Mouse (Mus musculus): ENCODE data around the gene Pnmal2.
"Not testable (repeated sequence)": the region's sequence is repeated elsewhere in the genome, so short reads cannot be mapped to it uniquely, and the experiment has no call there.

Gene Pnmal2

DNA sequence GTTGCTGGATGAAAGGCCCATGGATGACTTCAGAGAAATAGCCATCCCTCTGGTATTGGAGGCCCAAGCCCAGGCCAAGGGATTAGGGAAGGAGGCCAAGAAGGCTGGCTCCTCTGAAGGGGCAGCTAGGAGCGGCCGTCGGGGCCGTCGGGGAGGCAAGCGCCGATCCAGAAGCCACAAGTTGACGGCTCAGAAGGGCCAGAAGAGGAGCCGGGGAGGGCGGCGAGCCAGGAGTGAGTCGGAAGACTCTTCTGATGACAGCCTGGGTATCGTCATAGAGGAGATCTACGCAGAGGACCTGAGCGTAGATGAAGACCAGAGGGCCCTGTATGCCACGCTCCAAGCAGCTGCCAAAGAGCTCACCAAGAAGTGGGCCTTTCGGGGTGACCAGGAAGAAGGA lies 937 bp downstream of the Pnmal2 start:
- no peak for DNase-seq (ENCODE audit: low spot score)

DNA sequence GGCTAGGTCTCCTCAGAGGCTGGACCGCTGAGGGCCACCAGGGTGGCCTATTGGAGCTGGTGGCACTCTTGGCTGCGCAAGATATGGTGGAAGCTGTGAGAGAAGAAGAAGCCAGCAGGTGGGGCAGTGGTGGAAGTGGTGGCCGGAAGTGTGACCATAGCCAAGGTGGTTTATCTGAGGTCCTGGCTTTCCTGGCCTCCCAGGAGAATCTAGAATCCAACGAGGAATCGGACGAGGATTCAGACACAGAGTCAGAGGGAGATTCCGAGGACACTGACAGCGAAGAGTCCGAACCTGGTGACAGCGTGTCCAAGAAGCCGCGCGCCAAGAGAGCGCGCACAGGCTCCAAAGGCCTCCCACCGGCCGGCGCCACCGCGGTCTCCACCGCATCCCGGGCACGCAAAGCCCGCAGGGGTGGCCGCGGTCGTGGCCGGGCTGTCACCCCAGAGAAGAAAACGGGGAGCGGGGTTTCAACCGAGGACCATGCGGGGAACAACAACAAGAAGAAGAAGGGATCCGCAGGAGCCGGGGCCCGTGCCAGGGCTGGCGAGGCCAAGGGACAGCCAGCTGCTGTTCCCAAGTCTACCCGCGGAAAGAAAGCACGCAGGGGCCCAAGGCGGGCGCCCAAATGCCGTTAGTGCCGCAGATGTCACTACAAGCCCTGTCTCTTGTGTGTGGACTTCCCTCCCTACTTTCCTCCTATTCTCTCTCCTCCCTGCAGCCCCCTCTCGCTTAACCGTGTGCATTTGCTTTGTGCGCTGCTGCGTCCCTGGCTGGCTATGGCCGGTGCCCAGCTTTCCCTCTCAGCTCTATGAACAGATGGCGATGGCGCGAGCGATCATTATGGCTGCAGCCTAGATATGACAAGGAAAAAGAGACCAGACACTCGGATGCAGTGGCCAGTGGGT lies 2.2 kb downstream of the Pnmal2 start:
- DNase-seq (ENCODE audit: low spot score): no peak

- no peak for DNase-seq (ENCODE audit: low spot score)
Measured at GRCm38 (mm10) chr7:16947349-16947895, 2.9 kb downstream of the Pnmal2 start.

GRCm38 (mm10) chr7:16947959-16948361 lies 3.5 kb downstream of the Pnmal2 start:
- no peak for DNase-seq (ENCODE audit: low spot score)

- DNase-seq (ENCODE audit: low spot score): no peak
Measured at GRCm38 (mm10) chr7:16948923-16949458, 4.5 kb downstream of the Pnmal2 start.

GRCm38 (mm10) chr7:16949908-16950841 lies 5.7 kb downstream of the Pnmal2 start:
- DNase-seq (ENCODE audit: low spot score): peak; percentile 21

- peak; percentile 44 for DNase-seq (ENCODE audit: low spot score)
Measured at GRCm38 (mm10) chr7:16950861-16951635, 6.6 kb downstream of the Pnmal2 start.

GRCm38 (mm10) chr7:16953776-16954175 lies 9.3 kb downstream of the Pnmal2 start:
- DNase-seq (ENCODE audit: low spot score): not testable (repeated sequence)

DNA sequence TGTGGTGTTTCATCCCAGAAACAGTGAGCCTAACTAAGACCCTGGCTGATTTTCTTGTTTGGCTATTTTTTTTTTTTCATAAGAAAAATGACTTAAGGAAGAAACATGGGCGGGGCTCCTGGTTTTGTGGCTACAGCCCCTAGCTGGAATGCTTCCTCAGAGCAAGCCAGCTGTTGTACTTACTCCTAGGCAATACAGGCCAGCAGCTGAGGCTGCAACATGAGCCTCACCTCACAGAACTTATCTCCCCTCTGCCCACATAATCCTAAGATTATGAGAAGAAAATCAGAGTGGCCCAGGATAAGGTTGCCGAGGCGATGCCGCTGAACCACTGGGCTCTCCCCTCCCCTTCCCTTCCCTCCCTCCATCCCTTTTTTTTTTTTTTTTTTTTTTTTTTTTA lies 11.2 kb downstream of the Pnmal2 start:
- DNase-seq (ENCODE audit: low spot score): no peak

DNA sequence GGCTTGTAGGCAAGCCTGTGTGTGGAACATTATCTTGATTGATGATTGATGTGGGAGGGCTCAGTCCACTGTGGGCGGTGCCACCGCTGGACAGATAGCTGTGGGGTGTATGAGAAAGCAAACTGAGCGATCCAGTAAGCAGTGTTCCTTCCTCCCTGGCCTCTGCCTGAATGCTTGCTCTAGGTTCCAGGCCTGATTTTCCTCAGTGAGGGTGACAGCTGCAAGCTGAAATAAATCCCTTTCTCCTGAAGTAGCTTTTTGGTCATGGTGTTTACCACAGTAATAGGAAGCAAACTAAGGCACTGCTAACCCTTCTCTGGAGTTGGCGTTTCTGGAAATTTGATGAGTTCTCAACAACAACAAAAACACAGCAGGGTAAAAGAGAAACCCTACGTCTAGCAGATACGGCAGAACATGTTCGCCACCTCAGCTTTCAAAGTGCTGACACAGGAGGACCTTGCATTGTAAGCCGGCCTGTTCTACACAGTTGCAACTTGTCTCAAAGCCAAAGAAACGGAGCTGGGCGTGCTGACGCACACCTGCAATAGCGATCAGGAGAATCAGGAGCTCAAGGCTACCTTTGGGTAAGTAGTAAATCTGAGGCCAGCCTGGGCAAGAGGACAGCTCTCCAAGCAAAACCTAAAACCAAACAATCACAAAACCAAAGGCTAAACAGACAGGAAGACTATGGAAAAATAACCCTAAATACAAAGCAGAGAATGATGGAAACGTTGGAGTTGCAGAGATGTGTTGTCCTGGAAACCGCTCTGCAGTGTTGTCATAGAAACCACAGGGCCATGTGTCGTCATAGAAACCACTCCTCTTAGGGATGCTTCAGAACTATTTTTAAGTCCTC lies 12.2 kb downstream of the Pnmal2 start:
- DNase-seq (ENCODE audit: low spot score): no peak

GRCm38 (mm10) chr7:16959539-16960187 lies 15.2 kb downstream of the Pnmal2 start, which contains the start of gene Pnmal1:
Pnmal1 (plus strand) TSS chr7:16959679.
- DNase-seq (ENCODE audit: low spot score): no peak

DNA sequence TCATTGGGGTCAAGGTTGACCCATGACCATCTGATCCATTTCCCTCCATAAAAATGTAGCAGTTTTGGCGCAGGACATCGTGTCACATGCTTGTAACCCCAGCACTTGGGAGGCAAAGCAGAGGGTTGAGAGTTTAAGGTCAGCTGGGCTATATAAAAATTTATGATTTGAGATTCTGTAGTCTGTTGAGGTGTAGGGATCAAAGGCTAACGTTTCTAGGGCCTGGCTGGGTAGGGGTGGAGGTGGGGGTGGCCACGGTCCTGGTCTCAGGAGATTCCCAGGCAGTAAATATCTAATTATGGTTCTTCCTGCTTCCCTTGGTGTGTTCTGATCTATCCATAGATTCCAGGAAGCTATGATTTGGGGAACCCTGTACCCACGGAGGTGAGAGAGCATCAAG lies 17.2 kb downstream of the Pnmal2 start:
- no peak for DNase-seq (ENCODE audit: low spot score)

DNA sequence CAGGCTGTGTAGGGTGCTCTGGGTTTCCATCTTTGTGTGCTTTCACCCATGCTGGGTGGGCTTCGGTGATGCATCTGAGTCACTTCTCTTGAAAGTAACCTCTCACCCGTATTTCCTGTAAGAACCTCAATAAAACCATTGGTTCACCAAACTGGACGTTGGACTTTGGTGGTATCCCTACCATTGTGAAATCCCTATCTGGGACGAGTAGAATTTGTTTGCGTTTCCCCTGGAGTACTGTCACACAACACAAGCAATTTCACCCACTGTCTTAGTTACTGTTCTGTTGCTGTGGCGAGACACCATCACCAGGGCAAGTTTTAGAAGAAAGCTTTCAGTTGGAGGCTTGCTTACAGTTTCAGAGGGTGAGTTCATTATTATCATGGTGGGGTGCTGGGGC lies 23.9 kb downstream of the Pnmal2 start:
- no peak for DNase-seq (ENCODE audit: low spot score)

DNA sequence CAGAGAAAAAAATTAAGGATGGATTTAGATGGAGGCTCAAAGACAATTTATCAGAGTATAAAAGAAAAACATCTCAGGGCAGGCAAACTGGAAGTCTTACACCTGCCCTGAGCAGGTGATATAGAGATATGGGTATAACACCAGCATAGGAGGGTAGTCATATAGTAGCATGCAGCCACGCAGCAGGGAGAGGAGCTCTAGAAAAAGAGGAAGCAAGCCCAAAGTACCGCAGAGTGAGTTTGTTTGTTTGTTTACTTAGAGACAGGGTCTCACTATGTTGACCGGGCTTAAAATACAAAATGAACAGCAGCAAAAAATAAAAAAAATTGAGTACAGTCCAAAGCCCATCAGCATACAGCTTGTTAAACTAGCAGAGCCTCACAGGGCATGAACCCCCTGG lies 26.7 kb downstream of the Pnmal2 start:
- DNase-seq (ENCODE audit: low spot score): no peak

DNA sequence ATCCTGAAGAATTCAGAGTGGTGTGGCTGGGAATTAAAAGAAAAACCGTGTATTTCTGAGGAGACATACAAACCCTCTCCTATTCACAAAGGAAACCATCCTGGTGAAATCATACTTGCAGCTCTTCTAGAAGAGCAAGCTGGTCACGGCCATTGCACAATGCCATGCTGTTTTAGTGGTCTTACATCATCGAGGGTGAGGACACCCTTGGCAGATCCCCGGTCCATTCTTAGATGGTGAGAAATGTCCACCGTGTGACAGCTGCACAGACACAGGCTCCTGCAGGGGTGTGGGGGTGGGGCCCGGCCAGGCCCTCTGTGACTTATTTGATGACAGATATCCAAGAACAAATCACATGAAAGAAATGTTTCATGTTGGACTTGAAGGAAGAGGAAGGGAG lies 29.5 kb downstream of the Pnmal2 start:
- DNase-seq (ENCODE audit: low spot score): peak; percentile 48

GRCm38 (mm10) chr7:16976298-16976697 lies 31.8 kb downstream of the Pnmal2 start:
- DNase-seq (ENCODE audit: low spot score): no peak

- no peak for DNase-seq (ENCODE audit: low spot score)
Measured at GRCm38 (mm10) chr7:16978173-16978572, 33.7 kb downstream of the Pnmal2 start.

- DNase-seq (ENCODE audit: low spot score): no peak
Measured at GRCm38 (mm10) chr7:16978593-16978992, 34.1 kb downstream of the Pnmal2 start.

- DNase-seq (ENCODE audit: low spot score): peak; percentile 17
Measured at GRCm38 (mm10) chr7:16980348-16980747, 35.9 kb downstream of the Pnmal2 start.

Data from adipocyte (in vitro differentiated cells).